Mouse (Mus musculus) MEL (cell line): Measurements from ENCODE around the gene Plpp2.

Experiments used
- CTCF ChIP-seq, 3 experiments: IDR thresholded peaks in 2 of 3; conservative IDR thresholded peaks in 1 of 3; 2 replicates each; pipeline ENCODE4 v1.5.1; 2011 to 2012; ENCODE audit warnings: low read length in 3 of 3, low read depth in 2 of 3, mild to moderate bottlenecking in 2 of 3, improper control_type of control experiment in 1 of 3, inconsistent platforms in 1 of 3, mixed read lengths in 1 of 3, moderate library complexity in 1 of 3; ENCODE audit not compliant: control insufficient read depth in 1 of 3, insufficient read depth in 1 of 3, poor library complexity in 1 of 3, severe bottlenecking in 1 of 3
- POLR2AphosphoS2 ChIP-seq: IDR thresholded peaks from 2 replicates; pipeline ENCODE4 v1.6.1; 2011; ENCODE audit warnings: low read length, improper control_type of control experiment
- USF2 ChIP-seq, 2 experiments: IDR thresholded peaks; 2 replicates each; pipeline ENCODE4 v1.6.1; 2011 to 2012; ENCODE audit warnings: improper control_type of control experiment in 2 of 2, low read length in 2 of 2, borderline replicate concordance in 1 of 2, inconsistent platforms in 1 of 2, low read depth in 1 of 2, mild to moderate bottlenecking in 1 of 2; ENCODE audit not compliant: insufficient read depth in 1 of 2

DNA sequence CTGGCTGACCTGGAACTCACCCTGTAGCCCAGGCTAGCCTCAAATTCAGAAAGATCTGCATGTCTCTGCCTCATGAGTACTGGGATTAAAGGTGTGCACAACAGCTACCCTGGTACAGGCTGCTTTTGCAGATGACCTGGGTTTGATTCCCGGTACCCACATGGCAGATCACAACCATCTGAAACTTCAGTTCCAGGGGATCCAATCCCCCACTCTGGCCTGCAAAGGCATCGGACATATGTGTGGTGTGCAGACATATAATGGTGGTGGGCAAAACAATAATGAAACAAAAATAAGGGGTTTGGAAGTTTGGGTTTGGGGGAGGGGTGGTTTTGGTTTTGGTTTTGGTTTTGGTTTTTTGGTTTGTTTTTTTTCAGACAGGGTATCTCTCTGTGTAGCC, 37.7 kb upstream of the Plpp2 start:
- TF ChIP-seq CTCF (IDR thresholded peaks at IDR 0.05 in 2 of 3, conservative IDR thresholded peaks at IDR 0.05 in 1 of 3; ENCODE audit: control insufficient read depth in 1 of 3, insufficient read depth in 1 of 3, low read depth in 2 of 3, low read length in 3 of 3, poor library complexity in 1 of 3, severe bottlenecking in 1 of 3) (no peak), USF2 (IDR thresholded peaks at IDR 0.05; ENCODE audit: borderline replicate concordance in 1 of 2, insufficient read depth in 1 of 2, low read depth in 1 of 2, low read length in 2 of 2) (no peak), POLR2AphosphoS2 (no peak)
